Mouse (Mus musculus): ENCODE results near the gene Dynll1.

The Dynll1 gene

DNA sequence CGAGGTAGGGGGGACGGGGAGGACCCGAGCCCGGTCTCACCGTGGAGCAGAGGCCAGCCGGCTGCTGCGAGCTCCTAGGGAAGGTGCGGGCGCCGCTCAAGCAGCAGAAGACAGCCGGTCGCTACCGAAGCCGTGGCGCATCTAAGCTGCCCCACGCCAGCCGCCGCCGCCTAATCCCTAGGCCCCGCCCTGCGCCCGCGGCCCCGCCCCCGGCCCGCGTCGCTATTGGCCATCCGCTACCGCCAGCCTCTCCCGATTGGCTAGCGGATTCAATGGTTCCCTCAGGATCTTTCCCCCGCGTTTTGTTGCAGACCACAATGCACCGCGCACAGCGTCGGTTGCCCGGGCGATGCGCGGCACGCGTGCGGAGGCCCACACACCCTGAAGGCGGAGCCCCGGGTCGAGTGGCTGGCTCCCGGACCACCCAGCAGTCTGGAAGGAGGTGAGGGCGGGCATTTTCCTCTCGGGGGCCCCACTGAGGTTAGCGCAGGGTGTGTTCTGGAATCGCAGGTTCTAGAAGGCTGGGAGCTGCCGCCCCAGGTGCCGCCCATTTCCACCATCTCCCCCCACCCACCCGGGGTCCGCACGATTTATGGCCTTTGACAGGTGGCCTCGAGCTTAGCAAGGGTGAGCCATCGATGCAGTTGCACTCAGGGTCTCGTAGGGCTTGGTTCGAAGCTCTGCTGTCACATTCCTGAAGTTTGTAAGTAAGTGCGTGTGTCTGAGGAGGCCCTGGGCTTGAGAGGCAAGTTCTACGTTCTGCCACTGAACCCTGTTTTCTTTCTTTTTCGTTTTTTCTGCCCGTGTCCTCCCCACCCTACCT, at the start of gene Dynll1:
Gene Dynll1 (minus strand): TSS at position 208 of the 823 bp plus-strand sequence.
- DNase-seq, result peak; percentile 99

DNA sequence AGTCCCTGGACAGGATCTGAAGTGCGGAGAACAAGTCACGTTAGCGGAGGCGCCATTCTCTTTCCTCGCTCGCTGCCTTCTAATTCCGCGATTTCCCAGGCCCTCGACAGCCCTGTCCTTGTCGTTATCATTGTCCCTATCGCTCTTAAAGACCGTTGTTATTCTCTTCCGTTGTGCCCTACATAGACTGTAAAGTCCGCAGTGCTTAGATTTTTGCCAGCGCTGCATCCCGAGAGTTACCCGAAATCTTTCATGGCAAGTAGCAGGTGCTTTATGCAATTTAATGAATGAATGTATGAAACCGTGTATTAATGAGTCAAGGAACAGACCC, 48.4 kb upstream of the Dynll1 start:
- no peak for DNase-seq

DNA sequence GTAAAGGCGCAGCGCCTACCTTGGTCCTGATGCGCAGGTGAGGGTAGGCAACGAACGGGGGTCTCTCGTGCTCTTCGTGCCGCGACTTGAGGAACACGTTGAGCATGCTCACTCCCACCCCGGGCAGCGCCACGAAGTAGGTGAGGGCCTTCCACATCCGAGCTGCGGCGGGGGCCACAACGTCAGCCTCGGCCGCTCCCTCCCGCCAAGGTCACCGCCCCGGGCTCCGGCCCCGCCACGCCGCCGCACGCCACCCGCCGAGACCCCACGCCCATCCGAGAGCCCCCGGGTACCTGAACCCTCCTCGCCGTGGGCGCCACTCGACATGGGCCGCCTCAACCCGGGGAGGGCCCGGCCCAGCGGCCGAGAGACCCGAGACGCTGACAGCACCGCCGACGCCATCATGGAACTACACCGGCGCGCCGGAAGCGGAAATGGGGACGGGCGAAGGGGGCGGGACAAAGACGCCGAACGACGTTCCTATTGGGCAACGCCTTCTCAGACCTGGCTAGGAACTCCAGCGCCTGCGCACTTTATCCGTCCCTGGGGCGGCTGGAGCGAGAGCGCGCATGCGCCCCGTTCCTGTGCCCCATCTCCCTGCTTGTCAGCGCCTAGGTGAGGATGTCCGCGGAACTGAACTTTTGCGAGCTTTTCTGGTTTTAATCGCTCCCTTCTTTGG, 47.9 kb upstream of the Dynll1 start, which contains the start of gene Cox6a1:
Gene Cox6a1 (minus strand): TSS at position 436 of the 679 bp plus-strand sequence.
- peak; percentile 98 for DNase-seq

DNA sequence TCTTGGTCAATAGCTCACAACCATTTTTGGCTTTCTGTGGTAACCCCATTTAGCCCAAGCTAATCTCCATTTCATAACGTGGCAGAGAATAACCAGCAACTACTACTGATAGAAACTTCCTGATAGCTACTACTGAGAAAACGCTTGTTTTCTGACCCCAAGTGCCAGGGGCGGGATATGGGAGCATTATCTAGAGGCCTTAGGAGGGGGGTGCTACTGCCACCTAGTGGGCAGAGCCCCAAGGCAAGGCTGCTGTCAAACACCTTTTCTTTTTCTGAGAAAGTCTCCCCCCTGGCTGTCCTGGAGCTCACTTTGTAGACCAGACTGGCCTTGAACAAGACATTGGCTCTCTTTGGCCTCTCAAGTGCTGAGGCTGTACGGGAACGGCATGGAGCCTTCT, 46.8 kb upstream of the Dynll1 start:
- peak; percentile 65 for DNase-seq

DNA sequence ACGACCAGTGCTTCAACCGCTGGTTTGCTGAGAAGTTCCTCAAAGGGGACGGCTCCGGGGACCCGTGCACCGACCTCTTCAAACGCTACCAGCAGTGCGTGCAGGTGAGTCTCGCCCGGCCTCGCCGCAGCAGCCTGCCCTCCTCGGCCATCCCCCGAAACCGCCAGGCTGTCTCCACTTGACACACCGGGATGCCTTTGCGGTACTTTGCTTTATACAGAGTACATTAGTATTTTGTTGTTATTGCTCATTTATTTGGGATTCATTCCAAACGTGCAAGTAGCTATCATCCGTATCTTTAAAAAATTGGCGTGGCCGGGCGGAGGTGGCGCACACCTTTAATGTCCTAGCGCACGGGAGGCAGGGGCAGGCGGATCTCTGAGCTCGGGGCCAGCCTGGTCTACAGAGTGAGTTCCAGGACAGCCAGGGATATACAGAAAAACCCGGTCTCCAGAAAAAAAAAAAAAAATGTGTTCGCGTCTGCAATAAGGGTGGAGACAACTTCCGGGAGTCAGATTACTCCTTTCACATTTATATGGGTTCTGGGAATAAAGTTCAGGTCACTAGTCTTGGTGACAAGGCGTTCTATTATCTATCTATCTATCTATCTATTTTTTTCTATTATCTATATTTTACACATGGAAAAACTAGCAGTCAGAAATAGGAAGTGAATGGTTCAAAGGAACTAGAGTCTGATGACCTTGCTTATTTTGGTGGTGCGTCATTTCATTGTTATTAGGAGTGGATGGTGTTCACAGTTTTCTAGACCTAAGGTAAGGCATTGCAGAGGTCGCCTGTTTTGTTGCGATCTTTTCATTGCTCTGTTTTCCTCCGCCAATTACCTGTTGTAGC, 40.7 kb upstream of the Dynll1 start:
- DNase-seq, result no peak

DNA sequence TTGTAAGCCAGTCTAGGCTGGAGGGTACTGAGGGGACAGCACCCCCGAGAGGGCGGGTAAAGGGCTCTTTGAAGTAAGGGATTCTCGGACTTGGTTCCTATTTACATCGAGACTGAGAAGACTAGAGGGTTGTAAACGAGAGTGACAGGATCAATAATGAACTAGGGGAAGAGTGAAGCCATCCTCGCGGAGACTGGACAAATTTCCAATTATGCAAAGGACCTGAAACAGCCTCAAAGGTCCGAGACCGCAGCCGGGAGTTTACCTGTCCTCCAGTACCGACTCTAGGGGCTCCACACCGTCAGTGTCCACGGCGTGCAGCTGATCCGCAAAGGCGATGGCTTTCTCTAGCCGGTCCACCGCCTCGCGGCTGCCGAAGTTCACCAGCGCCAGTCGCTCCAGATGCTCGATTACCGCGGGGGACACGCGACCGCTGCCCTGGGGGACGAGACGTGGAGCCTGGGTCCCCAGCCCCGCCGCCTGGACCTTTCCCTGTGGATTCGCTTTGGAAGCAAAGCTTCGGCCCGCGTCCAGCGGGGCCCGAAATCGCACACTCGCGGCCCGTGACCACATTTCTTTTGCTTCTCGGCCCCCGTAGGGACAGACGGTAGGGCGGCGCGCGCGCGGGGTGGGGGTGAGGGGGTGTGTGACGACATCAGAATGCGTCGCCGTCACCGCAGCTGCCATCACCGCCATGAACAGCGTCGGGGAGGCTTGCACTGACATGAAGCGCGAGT, 39.9 kb upstream of the Dynll1 start, which contains the start of the genes Gatc and Triap1:
Gene Gatc (minus strand): TSS at position 602 of the 737 bp plus-strand sequence.
Gene Triap1 (plus strand): TSS at position 649 of the 737 bp plus-strand sequence.
- peak; percentile 89 for DNase-seq

DNA sequence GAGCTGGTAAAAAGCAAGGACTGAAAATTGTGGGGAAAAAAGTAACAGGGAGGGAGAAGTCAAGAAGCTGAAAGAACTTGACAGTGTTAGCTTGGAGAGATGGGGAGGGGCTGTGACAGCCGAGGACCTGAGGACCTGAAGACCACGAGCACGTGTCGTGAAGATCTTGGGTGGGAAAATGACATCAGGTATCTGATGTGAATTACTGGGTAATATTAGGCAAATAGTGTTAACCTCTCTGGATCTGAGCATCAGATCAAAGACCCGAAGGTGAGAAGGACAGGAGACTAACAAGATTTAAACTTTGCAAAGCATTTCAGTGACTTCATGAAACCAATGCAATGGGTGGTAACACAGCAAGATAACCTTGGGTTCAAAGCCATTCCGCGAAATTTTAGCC, 39.2 kb upstream of the Dynll1 start:
- no peak for DNase-seq

DNA sequence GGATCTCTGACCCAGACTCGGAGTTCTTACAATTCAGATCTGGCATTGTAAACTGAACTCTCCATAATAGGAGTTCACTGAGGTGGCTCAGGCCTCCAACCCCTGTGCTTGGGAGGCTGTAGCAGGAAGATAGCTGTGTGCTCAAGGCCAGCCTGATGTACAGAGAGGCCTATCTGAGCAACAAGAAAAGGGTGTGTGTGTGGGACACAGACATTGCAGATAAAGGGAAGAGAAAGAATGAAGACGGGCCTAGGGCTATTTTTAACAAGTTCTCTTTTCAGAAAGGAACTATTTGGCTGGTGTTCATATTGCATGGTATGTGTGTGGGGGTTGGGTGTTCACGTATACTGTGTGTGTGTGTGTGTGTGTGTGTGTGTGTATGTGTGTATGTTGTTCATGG, 32.8 kb upstream of the Dynll1 start:
- no peak for DNase-seq

DNA sequence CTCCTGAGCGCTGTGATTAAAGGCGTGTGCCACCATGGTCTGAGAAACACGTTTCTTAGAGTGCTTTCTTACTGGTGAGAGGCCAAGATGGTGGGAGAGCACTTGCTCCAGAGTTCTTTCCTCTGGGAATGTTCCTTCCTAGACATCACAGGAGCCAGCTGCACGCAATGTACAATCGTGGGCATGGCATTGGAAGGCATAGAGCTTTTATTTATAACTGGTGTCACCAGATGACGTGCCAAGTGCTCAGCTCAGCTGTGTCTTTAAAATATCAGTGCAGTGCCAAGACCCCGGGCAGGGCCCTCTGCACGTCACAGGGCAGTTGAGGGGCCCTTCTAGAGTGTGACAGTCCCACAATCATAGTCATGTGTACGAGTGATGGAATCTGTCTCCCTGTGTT, 30.2 kb upstream of the Dynll1 start:
- DNase-seq, result no peak

DNA sequence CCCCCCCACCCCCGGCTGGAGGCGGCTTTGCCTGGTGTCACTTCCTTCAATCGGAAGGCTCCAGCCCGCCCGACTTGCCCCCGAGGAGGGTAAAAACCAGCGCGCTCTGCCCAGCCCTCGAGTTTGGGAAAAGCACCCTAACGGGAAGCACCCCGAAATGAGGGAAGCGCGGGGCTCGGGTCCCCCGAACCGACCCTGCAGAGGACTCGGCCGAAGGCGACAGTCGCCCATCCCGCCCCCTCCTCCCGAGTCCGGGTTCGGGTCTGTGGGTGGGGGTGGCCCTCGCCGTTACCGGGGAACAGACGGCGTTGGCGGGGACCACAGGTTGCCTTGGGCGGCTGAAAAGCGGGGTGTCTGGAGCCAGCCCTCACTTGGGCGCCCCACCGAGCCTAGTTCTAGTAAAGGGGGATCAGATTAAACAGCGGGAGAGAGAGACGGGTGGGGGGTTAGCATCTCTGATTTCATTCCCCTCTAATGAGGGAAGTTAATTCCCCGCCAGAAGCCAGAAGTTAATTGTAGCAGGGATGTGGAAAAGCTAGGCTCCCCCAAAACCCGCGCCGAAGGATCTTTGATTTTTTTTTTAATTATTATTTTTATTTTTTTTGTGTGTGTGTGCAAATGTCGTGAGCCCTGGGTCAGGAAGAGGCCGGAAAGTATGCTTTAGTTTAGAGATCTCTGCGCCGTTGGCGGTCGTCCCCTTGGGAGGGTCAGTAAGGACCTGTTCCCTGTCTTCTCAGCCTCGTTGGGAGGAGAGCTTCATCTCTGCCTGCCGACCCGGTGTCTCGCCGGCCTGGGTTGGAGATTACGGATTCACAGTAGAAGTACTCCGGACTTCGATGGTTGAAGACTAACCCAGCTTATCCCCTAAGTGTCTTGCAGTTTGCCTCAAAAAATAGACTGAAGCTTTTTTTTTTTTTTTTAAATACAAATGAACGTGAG, 27.1 kb upstream of the Dynll1 start:
- peak; percentile 47 for DNase-seq

DNA sequence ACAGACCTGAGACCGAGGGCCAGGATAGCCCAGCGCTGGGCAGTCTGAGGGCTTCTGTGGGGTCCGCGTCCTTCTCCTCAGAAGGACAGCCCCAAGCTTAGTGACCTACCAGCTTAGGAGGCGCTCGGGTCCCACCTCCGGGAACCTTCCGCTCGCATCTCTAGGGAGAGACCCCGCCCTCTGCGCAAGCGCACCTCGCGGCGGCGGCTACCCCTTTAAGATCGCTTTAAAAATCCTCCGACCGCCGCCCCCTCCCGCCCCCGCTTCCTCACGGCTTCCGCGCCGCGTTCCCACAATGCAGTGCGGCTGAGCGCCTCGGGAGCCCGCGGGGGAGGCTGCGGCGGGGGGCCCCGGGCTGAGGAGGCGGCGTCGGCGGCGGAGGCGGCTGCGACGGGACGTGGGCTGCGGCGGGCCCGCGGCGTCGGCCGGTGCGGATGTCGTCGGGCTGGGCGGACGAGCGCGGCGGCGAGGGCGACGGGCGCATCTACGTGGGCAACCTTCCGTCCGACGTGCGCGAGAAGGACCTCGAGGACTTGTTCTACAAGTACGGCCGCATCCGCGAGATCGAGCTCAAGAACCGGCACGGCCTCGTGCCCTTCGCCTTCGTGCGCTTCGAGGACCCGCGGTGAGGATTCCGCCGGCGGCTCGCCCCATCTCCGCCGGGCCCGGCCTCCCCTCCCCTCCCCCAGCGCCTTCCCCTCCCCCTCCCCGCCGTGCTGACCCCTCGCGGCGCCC, 26.2 kb upstream of the Dynll1 start, which contains the start of gene Srsf9:
Gene Srsf9 (plus strand): TSS at position 303 of the 735 bp plus-strand sequence.
- DNase-seq, result peak; percentile 94

DNA sequence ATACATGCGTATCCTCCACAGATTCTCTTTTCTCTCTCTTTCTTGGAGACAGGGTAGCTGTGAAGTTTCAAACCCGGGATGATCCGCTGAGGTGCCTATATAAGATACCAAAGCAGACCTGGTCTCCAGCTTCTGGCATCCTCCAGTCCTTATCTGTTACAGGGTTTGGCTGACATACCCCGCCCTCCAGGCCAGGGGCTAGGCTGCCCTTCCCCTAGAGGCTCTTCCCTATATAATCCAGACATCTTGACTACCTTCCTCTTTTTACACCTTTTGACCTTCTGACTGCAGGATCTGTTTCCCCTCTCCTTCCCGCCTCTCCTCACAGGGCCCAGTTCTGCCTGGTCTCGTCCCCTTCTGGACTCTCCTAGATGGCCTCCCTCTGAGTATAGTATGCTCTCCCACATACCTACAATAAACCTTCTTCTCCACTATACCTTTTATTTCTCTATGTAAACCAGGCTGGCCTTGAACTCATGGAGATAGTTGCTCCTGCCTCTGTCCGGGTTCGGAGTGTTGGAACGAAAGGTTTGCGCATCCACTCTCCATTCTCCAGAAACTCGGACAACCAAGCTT, 25.5 kb upstream of the Dynll1 start:
- DNase-seq, result no peak

DNA sequence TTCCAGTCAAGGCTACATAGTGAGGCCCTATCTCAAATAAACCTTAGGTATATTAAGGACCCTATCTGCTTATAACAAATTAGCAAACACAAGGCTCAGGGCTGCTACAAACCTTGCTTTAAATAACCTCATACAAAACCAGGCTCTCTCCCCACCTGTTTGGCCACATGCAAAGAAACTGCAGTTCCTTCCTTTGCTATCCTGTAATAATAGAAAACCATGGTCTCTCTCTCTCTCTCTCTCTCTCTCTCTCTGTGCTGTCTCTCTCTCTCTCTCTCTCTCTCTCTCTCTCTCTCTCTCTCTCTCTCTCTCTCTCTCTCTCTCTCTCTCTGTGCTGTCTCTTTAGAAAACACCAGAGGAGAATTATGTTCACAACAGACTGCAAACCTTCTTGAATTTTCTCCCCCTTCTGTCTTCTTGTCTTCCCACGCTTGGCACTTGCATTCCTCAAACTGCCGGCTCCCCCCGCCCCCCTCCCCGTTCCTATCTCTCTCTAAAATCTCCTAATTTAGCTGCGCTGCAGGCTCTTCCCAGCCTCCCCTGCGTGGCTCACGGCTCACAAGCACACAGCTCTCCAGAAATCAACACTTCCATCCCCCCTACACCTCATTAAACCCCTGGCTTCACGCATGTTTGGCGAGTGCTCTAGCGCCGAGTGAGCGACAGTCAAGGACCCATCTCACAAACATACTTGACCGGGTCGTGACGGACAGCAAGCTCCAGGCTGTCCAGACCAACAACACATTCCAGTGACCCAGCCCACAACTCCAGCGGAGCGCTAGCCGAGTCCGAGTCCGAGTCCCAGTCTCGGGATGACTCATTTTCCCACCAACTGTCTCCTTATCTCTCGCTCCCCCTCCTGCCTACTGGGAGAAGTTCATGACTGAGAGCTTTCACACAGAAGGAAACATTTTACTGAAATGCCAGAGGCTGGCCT, 18.5 kb upstream of the Dynll1 start:
- peak; percentile 86 for DNase-seq

DNA sequence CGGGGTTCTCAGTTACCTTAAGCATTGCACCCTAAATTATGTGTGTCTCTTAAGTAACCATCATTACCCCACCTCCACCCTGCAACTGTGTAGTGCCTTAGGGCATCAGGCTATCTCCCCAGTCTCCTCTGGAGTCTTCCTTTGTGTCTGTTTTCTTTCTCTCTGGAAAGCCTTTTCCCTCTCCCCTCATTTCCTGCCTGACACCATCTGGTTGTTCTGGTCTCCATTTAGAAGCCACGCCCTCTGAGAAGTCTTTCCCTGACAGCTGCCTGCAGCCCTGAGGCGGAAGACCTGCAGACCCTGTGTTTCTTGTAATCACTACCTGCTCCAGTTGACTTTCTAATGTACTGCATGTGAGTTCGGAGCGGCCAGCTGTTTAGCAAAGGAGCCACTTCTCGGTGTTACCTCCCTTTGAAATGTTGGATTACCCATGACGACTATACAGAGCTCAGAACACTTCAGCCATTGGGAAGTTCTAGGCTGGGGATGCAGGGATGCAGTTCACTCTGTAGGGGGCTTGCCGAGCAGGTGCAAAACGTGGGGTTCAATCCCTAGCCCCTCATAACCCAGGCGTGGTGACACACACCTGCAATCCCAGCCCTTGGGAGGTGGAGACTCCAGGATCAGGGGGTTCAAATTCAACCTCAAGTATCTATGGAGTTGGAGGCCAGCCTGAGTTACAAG, 17.0 kb upstream of the Dynll1 start:
- DNase-seq, result no peak

DNA sequence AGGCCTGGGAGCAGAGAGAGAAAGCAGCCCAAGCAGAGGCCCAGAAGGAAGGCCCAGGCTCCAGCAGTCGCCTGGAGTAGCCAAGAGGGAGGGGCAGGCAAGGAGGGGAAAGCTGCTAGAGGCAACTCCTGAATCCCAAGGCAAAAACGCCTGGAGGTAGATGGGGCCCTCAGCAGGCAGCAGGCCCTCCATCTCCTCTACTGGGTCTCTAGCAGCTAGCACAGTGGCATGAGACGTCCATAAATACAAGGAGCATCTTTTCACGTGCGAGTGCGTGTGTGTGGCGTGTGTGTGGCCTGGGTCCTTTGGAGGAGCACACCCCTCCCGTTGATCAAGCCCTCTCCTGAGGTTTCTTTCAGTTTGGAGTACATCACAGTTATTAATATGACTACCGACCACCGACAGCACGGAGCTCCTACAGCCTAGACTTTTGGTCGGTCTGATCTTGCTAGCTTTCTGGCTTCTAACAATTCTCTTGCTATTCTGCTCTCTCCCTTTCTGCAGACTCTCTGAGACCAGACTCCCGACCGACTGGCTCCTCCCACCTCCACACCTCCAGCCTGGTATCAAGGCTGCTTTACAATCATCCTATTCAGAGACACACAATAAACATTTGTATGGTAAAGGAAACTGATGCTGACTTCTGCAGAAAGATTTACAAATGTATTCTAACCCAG, 16.3 kb upstream of the Dynll1 start:
- no peak for DNase-seq

DNA sequence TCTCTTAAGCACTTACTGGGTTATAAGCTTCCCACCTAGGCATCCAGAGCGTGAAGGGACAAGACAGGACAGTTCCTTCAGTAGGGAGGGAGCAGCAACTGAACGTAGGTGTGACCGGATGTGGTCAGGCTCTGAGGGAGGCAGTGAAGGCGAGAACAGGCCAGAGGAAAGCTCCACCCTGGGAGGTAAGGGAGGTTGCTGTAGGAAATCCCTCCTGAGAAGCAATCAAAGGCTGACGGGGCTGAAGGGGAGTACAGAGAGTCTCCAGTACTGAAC, 12.8 kb upstream of the Dynll1 start:
- no peak for DNase-seq

DNA sequence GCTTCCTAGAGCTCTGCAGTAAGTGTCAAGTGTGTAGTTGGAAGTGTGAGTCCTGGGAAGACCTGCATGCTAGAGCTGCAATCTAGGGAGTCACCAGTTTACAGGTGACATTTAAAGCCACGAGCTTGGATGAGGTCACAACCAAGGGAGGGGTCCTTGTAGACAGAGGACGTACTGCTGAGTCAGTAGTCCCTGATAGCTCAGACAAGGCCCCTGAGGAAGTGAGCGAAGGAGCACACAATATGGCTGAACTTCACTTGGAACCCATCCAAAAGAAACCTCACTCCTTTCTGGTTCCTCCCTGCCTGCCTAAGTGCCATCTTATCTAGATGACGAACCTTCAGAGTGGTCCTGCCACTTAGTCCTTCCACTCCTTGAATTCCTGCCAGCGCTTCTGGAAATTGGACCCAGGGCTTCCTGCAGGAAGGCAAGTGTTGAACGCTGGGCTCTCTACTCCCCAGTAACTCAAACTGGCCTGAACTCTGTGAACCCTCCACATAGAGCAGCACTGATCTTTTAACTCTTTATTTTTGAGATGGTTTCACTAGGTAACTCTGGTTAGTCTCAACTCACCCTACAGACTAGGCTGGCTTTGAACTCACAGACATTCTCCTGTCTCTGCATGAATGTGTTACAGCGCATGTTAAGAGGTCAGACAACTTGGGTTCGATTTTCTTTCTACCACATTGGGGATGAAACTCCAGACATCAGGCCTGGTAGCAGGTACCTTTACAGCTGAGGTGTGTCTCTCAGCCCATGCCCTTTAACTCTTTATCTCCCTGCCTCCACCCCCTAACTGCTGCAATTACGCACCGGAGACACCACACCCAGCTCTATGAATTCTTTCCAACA, 12.2 kb upstream of the Dynll1 start:
- no peak for DNase-seq
